Mouse (Mus musculus) cortical plate, adult 2 months (tissue): ENCODE results near the gene Anxa3.

ENCODE experiments used
- CTCF ChIP-seq: fragments of 200-500 bp; IDR thresholded peaks from 2 replicates; pipeline ENCODE4 v1.5.1; 2011; ENCODE audit warnings: mild to moderate bottlenecking, control low read depth, low read length; ENCODE audit not compliant: insufficient read depth; ENCODE audit errors: extremely low read depth
- POLR2A ChIP-seq: fragments of 200-500 bp; IDR thresholded peaks from 2 replicates; pipeline ENCODE4 v1.6.1; 2011; ENCODE audit warnings: mild to moderate bottlenecking, low read length, control low read depth; ENCODE audit not compliant: insufficient read depth; ENCODE audit errors: extremely low read depth

- TF ChIP-seq CTCF (no peak), POLR2A (no peak)
These were observed 4.3 kb downstream of the Anxa3 start for GRCm38 (mm10) chr5:96797465-96797864.
